Mouse (Mus musculus): ENCODE measurements around the gene Rps15a.

- no peak for TF ChIP-seq CTCF (conservative IDR thresholded peaks at IDR 0.05; ENCODE audit: insufficient read depth, insufficient read length, low read depth, low read length)
- no peak for TF ChIP-seq POLR2A (IDR thresholded peaks at IDR 0.05; ENCODE audit: low read depth, low read length)
Observed at GRCm38 (mm10) chr7:118119946-118120345, 4.0 kb upstream of the Rps15a start.

Measured in kidney, adult 2 months (tissue).